Mouse (Mus musculus): ENCODE data around the gene Tmem206. TPM values are rescaled to one million over a fixed set of nuclear protein-coding genes. Genes with fewer than 3 reads are reported as not detected.
A peak's percentile ranks its signal among the peaks of the same experiment; 100 is the strongest.

Gene Tmem206
- 15.7 and 20.2 TPM in 2 replicates for polyA plus RNA-seq (2012; rRNA removed)

DNA sequence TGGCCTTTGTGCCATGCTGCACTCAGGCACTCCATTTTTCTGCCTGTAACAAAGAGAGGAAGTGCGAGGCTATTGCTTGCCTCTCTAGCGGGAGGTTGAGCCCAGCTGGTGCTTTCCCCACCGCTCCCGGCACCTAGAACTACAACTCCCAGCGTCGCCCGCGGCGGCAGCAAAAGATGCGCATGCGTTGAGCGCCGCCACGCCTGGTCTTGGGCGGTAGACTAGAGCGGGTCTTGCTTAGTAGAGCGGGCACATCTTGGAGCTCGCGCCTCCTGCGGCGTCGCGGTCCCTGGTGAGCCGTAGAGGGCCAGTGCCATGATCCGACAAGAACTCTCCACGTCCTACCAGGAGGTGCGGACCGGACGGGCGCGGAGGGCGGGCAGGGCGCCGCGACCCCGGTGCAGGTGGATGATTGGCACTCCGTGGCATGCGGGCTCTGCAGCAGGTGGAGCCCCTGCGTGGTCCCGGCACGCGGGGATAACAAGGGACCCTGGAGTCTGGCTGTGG is at the start of gene Tmem206:
TSS of gene Tmem206 (plus strand) at position 187 of the 507 bp plus-strand sequence.
- H3K36me3 ChIP-seq (ENCODE audit: control insufficient read depth, insufficient read depth, low read length), result no peaks in the 10 kb centered on the region
- peaks cover 8% of the 10 kb centered on the region for H3K4me1 ChIP-seq (ENCODE audit: control insufficient read depth, insufficient read depth, low read length)
- no peaks in the 10 kb centered on the region for H3K27me3 ChIP-seq (ENCODE audit: control insufficient read depth, insufficient read depth, low read length)
- TF ChIP-seq POLR2A (IDR thresholded peaks at IDR 0.05; ENCODE audit: control insufficient read depth, low read depth, low read length) (peak; percentile 92), CTCF (IDR thresholded peaks at IDR 0.05; ENCODE audit: control insufficient read depth, insufficient read depth, insufficient replicate concordance, low read depth, low read length) (no peak)
- peak within 1 kb of the TSS; percentile 90 for H3K4me3 ChIP-seq (ENCODE audit: control insufficient read depth, low read depth, low read length)
- peak within 1 kb of the TSS; percentile 2 for H3K27ac ChIP-seq (ENCODE audit: control insufficient read depth, insufficient read depth, low read depth, low read length)

DNA sequence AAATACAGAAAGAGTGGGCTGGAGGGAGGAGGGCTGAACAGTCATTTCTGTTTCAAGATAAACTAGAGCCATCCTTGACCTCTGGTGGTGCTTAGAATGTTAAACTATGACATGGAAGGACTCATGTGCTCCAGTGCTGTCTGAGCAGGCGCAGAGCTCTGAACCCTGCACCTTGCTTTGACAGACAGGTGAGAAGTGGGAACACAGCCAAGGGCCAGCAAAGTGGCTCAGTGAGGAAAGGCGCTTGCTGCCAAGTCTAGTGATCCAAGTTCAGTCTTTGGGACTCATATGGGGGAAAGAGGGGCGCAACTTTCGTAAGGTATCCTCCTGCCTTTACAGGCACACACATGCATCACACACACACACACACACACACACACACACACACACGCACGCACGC is 49.5 kb upstream of the Tmem206 start:
- Histone ChIP-seq H3K36me3 (ENCODE audit: control insufficient read depth, insufficient read depth, low read length) (no peaks in the 10 kb centered on the region), H3K4me1 (ENCODE audit: control insufficient read depth, insufficient read depth, low read length) (peaks cover 3% of the 10 kb centered on the region; the same call in 1 of the 2 replicates), H3K4me3 (ENCODE audit: control insufficient read depth, low read depth, low read length) (no peak overlapping the region), H3K27ac (ENCODE audit: control insufficient read depth, insufficient read depth, low read depth, low read length) (no peak overlapping the region), H3K27me3 (ENCODE audit: control insufficient read depth, insufficient read depth, low read length) (no peaks in the 10 kb centered on the region)
- TF ChIP-seq POLR2A (IDR thresholded peaks at IDR 0.05; ENCODE audit: control insufficient read depth, low read depth, low read length) (no peak), CTCF (IDR thresholded peaks at IDR 0.05; ENCODE audit: control insufficient read depth, insufficient read depth, insufficient replicate concordance, low read depth, low read length) (no peak)

DNA sequence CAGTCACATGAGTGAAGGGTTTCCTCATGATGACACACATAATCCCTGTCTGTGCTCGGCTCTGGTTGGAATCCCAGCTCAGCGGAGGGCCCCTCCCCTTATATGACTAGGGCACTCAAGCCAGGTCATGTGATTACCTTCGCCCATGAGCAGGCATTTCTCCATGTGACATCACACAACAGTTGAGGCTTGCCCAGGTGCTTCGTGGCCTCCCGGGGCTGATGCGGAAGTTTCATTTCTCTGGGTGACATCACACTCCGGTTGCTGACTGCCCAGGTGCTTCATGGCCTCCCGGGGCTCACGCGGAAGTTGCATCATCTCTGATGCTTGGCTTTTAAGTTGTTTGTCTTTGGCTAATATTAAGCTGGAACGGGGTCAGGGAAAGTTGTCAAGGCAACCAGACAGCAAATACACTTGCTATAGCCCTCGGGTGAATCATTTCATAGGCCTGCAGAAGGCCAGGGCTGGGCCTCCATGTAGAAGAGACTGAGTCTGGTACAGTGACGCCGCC is 48.1 kb upstream of the Tmem206 start:
- H3K36me3 ChIP-seq (ENCODE audit: control insufficient read depth, insufficient read depth, low read length), result no peaks in the 10 kb centered on the region
- no peaks in the 10 kb centered on the region for H3K27me3 ChIP-seq (ENCODE audit: control insufficient read depth, insufficient read depth, low read length)
- peaks cover 3% of the 10 kb centered on the region; the same call in 1 of the 2 replicates for H3K4me1 ChIP-seq (ENCODE audit: control insufficient read depth, insufficient read depth, low read length)
- no peak overlapping the region for H3K27ac ChIP-seq (ENCODE audit: control insufficient read depth, insufficient read depth, low read depth, low read length)
- TF ChIP-seq CTCF (IDR thresholded peaks at IDR 0.05; ENCODE audit: control insufficient read depth, insufficient read depth, insufficient replicate concordance, low read depth, low read length) (no peak), POLR2A (IDR thresholded peaks at IDR 0.05; ENCODE audit: control insufficient read depth, low read depth, low read length) (no peak)
- no peak overlapping the region for H3K4me3 ChIP-seq (ENCODE audit: control insufficient read depth, low read depth, low read length)

DNA sequence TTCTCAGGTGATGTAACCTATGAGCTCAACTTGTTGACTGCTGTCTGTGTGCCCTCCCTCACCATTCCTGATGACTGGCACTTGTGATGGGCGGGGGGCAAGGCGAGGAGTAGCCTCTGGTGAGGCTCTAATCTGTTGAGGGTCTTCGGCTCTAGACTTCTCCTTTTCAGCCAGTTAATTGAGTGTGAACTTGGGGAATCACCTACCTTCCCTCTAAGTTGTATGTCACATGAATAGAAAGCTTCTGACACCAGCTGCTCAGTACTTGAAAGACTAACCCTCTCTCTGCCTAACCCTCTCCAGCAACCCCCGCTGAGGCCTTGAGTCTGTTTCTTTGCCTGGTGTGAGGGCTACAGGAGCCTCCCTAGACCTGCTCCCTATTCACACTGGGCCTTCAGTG is 47.4 kb upstream of the Tmem206 start:
- Histone ChIP-seq H3K27me3 (ENCODE audit: control insufficient read depth, insufficient read depth, low read length) (no peaks in the 10 kb centered on the region), H3K4me1 (ENCODE audit: control insufficient read depth, insufficient read depth, low read length) (peaks cover 3% of the 10 kb centered on the region; the same call in 1 of the 2 replicates), H3K4me3 (ENCODE audit: control insufficient read depth, low read depth, low read length) (no peak overlapping the region), H3K27ac (ENCODE audit: control insufficient read depth, insufficient read depth, low read depth, low read length) (no peak overlapping the region), H3K36me3 (ENCODE audit: control insufficient read depth, insufficient read depth, low read length) (no peaks in the 10 kb centered on the region)
- TF ChIP-seq POLR2A (IDR thresholded peaks at IDR 0.05; ENCODE audit: control insufficient read depth, low read depth, low read length) (no peak), CTCF (IDR thresholded peaks at IDR 0.05; ENCODE audit: control insufficient read depth, insufficient read depth, insufficient replicate concordance, low read depth, low read length) (no peak)

DNA sequence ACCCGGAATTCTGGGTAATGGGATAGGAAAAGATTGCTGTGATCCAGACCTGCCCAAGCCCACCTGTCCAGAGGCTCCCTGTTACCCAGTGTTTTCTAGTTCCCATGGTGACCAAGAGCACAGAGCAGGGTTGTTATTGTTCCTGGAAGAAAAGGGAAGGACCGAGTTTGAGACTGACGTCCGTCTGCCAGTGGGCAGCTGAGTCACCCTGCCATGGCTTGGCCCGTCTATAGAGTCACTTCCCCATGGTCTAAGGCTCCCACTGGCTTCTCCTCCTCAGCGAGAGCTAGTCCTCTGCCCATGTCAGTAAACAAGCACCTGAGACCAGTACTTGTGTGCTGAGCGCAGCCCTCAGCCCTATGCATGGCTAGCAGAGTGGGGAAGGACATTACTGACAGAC is 44.5 kb upstream of the Tmem206 start:
- TF ChIP-seq POLR2A (IDR thresholded peaks at IDR 0.05; ENCODE audit: control insufficient read depth, low read depth, low read length) (no peak), CTCF (IDR thresholded peaks at IDR 0.05; ENCODE audit: control insufficient read depth, insufficient read depth, insufficient replicate concordance, low read depth, low read length) (no peak)
- H3K27ac ChIP-seq (ENCODE audit: control insufficient read depth, insufficient read depth, low read depth, low read length), result no peak overlapping the region
- no peak overlapping the region for H3K4me3 ChIP-seq (ENCODE audit: control insufficient read depth, low read depth, low read length)

DNA sequence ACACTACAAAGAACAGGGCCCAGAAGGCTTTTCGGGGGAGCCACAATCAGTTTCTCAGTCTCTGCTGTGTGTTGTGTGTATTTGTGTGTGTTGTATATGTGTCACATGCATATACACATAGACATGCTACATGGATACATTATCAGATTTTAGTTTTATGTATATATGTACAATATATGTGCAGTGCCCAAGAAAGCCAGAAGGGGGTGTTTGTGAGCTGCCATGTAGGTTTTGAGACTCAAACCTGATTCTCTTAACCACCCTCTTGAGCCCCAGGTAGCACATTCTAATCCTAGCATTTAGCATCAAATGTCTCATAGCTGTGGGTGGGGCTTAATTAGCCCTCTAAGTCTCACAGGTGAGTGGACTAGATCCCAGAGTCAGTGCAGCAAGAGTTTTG is 43.4 kb upstream of the Tmem206 start:
- no peaks in the 10 kb centered on the region for H3K36me3 ChIP-seq (ENCODE audit: control insufficient read depth, insufficient read depth, low read length)
- no peaks in the 10 kb centered on the region for H3K27me3 ChIP-seq (ENCODE audit: control insufficient read depth, insufficient read depth, low read length)
- no peaks in the 10 kb centered on the region for H3K4me1 ChIP-seq (ENCODE audit: control insufficient read depth, insufficient read depth, low read length)
- H3K4me3 ChIP-seq (ENCODE audit: control insufficient read depth, low read depth, low read length), result no peak overlapping the region
- TF ChIP-seq CTCF (IDR thresholded peaks at IDR 0.05; ENCODE audit: control insufficient read depth, insufficient read depth, insufficient replicate concordance, low read depth, low read length), result no peak
- TF ChIP-seq POLR2A (IDR thresholded peaks at IDR 0.05; ENCODE audit: control insufficient read depth, low read depth, low read length), result no peak
- H3K27ac ChIP-seq (ENCODE audit: control insufficient read depth, insufficient read depth, low read depth, low read length), result no peak overlapping the region

More for the DNA sequence above, 44.5 kb upstream of the Tmem206 start:
- H3K36me3 ChIP-seq (ENCODE audit: control insufficient read depth, insufficient read depth, low read length), result no peaks in the 10 kb centered on the region
- H3K27me3 ChIP-seq (ENCODE audit: control insufficient read depth, insufficient read depth, low read length), result no peaks in the 10 kb centered on the region
- H3K4me1 ChIP-seq (ENCODE audit: control insufficient read depth, insufficient read depth, low read length), result no peaks in the 10 kb centered on the region

DNA sequence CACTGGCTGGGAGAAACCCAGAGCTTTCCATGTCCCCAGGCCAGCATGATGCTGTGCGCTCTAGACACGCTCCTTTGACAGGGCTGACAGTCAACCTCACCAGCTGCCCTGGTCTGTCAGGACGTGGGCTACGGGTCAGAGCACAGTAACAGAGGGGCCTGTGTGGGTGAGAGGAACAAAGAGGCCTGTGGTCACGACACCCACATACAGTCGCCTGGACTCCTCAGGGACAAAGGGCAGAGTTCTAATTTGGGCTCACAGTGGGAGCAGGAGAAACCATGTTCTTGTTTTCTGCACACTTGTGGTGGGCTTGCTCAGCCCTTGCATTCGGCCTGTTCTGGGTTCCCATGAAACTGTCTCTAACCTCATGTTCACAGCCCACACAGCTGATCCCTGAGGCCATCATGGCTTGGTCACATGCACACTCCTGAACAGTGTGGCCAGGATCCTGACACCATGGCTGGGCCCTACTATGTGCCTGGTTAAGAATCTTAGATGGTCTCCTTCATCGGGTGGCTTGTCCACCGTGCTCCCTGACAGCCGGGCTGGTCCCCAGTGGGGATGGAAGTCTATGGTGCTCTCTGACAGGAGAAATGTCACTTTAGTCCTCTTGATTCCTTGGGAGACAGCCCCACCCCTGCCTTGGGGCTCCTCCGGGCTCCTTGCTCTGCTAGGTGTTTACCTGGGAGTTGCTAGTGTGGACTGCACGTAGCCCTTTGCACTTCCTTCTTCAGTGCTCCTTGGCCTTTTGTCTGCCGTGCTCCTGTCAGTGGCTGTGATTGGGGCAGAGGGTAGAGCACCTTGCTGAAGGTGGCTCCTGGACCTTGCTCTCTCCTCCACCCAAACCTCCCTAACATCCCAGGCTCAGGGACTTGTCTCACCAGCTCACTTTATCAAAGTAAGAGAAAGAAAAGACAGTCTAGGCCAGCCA is 42.3 kb upstream of the Tmem206 start:
- Histone ChIP-seq H3K4me1 (ENCODE audit: control insufficient read depth, insufficient read depth, low read length) (no peaks in the 10 kb centered on the region), H3K36me3 (ENCODE audit: control insufficient read depth, insufficient read depth, low read length) (no peaks in the 10 kb centered on the region), H3K27me3 (ENCODE audit: control insufficient read depth, insufficient read depth, low read length) (no peaks in the 10 kb centered on the region), H3K27ac (ENCODE audit: control insufficient read depth, insufficient read depth, low read depth, low read length) (no peak overlapping the region), H3K4me3 (ENCODE audit: control insufficient read depth, low read depth, low read length) (no peak overlapping the region)
- no peak for TF ChIP-seq POLR2A (IDR thresholded peaks at IDR 0.05; ENCODE audit: control insufficient read depth, low read depth, low read length)
